Mouse (Mus musculus) liver, embryonic 14.5 days (tissue): Measurements from ENCODE around the gene Gse1.

Source experiments
- CTCF ChIP-seq: IDR thresholded peaks from 2 replicates; pipeline ENCODE4 v1.5.1; 2016; ENCODE audit warnings: antibody characterized with exemption, low read depth, control low read depth
- EP300 ChIP-seq: IDR thresholded peaks from 2 replicates; pipeline ENCODE4 v1.6.1; 2016; ENCODE audit warnings: antibody characterized with exemption, low read depth

GRCm38 (mm10) chr8:120333681-120334080, 105.4 kb downstream of the Gse1 start:
- TF ChIP-seq EP300 (no peak), CTCF (no peak)
